Mouse (Mus musculus): Measurements from ENCODE around the gene Fanca. TPM values are rescaled to one million over a fixed set of nuclear protein-coding genes. Genes with fewer than 3 reads are reported as not detected.

Fanca gene
- polyA plus RNA-seq (2015; fragmentation: Nextera tagmentation; extraction: Ambion mirVana) = 14.4 and 14.8 TPM in 2 replicates

GRCm38 (mm10) chr8:123318467-123318911, at the start of gene Fanca:
TSS of gene Fanca (minus strand) at chr8:123318576.
- under 1% methylated on average over 24 of the region's 24 CpGs for WGBS (ENCODE audit: insufficient replicate concordance)
- H3K9me3 ChIP-seq (replicated peaks; ENCODE audit: control insufficient read depth, low read length) = no peaks in the 10 kb centered on the region
- H3K4me1 ChIP-seq (ENCODE audit: control insufficient read depth, low read depth, low read length) = peaks cover 18% of the 10 kb centered on the region
- H3K4me2 ChIP-seq (ENCODE audit: low read depth, low read length) = peak within 1 kb of the TSS; percentile 80
- peak within 1 kb of the TSS; percentile 77 for H3K9ac ChIP-seq (ENCODE audit: low read depth, low read length)
- peak; percentile 100 for ATAC-seq (ENCODE audit: low read depth)
- H3K36me3 ChIP-seq (ENCODE audit: control insufficient read depth, insufficient read depth) = no peaks in the 10 kb centered on the region
- H3K27me3 ChIP-seq (ENCODE audit: control insufficient read depth, insufficient read depth, low read depth, low read length) = no peaks in the 10 kb centered on the region
- peak within 1 kb of the TSS; percentile 86 for H3K4me3 ChIP-seq (ENCODE audit: low read depth, low read length)
- H3K27ac ChIP-seq (ENCODE audit: low read length) = peak within 1 kb of the TSS; percentile 67

- H3K4me1 ChIP-seq (ENCODE audit: control insufficient read depth, low read depth, low read length) = no peaks in the 10 kb centered on the region
- H3K9ac ChIP-seq (ENCODE audit: low read depth, low read length) = no peak overlapping the region
- no peak overlapping the region for H3K4me2 ChIP-seq (ENCODE audit: low read depth, low read length)
- no peaks in the 10 kb centered on the region for H3K27me3 ChIP-seq (ENCODE audit: control insufficient read depth, insufficient read depth, low read depth, low read length)
- 46% methylated on average over 12 of the region's 12 CpGs for WGBS (ENCODE audit: insufficient replicate concordance)
- no peak overlapping the region for H3K4me3 ChIP-seq (ENCODE audit: low read depth, low read length)
- no peaks in the 10 kb centered on the region for H3K9me3 ChIP-seq (replicated peaks; ENCODE audit: control insufficient read depth, low read length)
- peak; percentile 37 for ATAC-seq (ENCODE audit: low read depth)
- H3K36me3 ChIP-seq (ENCODE audit: control insufficient read depth, insufficient read depth) = no peaks in the 10 kb centered on the region
- no peak overlapping the region for H3K27ac ChIP-seq (ENCODE audit: low read length)
These were observed 42.8 kb upstream of the Fanca start for GRCm38 (mm10) chr8:123361082-123361739.

- H3K27me3 ChIP-seq (ENCODE audit: control insufficient read depth, insufficient read depth, low read depth, low read length) = peaks cover 3% of the 10 kb centered on the region; the same call in 1 of the 2 replicates
- H3K27ac ChIP-seq (ENCODE audit: low read length) = no peak overlapping the region
- H3K36me3 ChIP-seq (ENCODE audit: control insufficient read depth, insufficient read depth) = no peaks in the 10 kb centered on the region
- no peak overlapping the region for H3K4me3 ChIP-seq (ENCODE audit: low read depth, low read length)
- H3K4me1 ChIP-seq (ENCODE audit: control insufficient read depth, low read depth, low read length) = no peaks in the 10 kb centered on the region; the same call in 1 of the 2 replicates
- H3K4me2 ChIP-seq (ENCODE audit: low read depth, low read length) = no peak overlapping the region
- no peaks in the 10 kb centered on the region for H3K9me3 ChIP-seq (replicated peaks; ENCODE audit: control insufficient read depth, low read length)
- ATAC-seq (ENCODE audit: low read depth) = no peak
- no peak overlapping the region for H3K9ac ChIP-seq (ENCODE audit: low read depth, low read length)
- 47% methylated on average over 11 of the region's 11 CpGs for WGBS (ENCODE audit: insufficient replicate concordance)
These were observed 34.8 kb upstream of the Fanca start for GRCm38 (mm10) chr8:123353216-123353615.

- Histone ChIP-seq H3K9ac (ENCODE audit: low read depth, low read length) (no peak overlapping the region), H3K27me3 (ENCODE audit: control insufficient read depth, insufficient read depth, low read depth, low read length) (peaks cover 3% of the 10 kb centered on the region; the same call in 1 of the 2 replicates), H3K9me3 (replicated peaks; ENCODE audit: control insufficient read depth, low read length) (no peaks in the 10 kb centered on the region), H3K27ac (ENCODE audit: low read length) (no peak overlapping the region), H3K4me1 (ENCODE audit: control insufficient read depth, low read depth, low read length) (peaks cover 4% of the 10 kb centered on the region), H3K4me3 (ENCODE audit: low read depth, low read length) (no peak overlapping the region), H3K36me3 (ENCODE audit: control insufficient read depth, insufficient read depth) (no peaks in the 10 kb centered on the region), H3K4me2 (ENCODE audit: low read depth, low read length) (no peak overlapping the region)
- peak; percentile 35; the same call in 1 of the 2 replicates for ATAC-seq (ENCODE audit: low read depth)
- WGBS (ENCODE audit: insufficient replicate concordance) = 46% methylated on average over 13 of the region's 13 CpGs
These were observed 34.4 kb upstream of the Fanca start for GRCm38 (mm10) chr8:123352786-123353185.

GRCm38 (mm10) chr8:123352118-123352517, 33.7 kb upstream of the Fanca start:
- no peak overlapping the region for H3K27ac ChIP-seq (ENCODE audit: low read length)
- no peaks in the 10 kb centered on the region for H3K9me3 ChIP-seq (replicated peaks; ENCODE audit: control insufficient read depth, low read length)
- H3K27me3 ChIP-seq (ENCODE audit: control insufficient read depth, insufficient read depth, low read depth, low read length) = peaks cover 3% of the 10 kb centered on the region; the same call in 1 of the 2 replicates
- H3K4me3 ChIP-seq (ENCODE audit: low read depth, low read length) = no peak overlapping the region
- peaks cover 6% of the 10 kb centered on the region for H3K4me1 ChIP-seq (ENCODE audit: control insufficient read depth, low read depth, low read length)
- 66% methylated on average over 12 of the region's 12 CpGs for WGBS (ENCODE audit: insufficient replicate concordance)
- ATAC-seq (ENCODE audit: low read depth) = no peak
- H3K9ac ChIP-seq (ENCODE audit: low read depth, low read length) = no peak overlapping the region
- no peak overlapping the region for H3K4me2 ChIP-seq (ENCODE audit: low read depth, low read length)
- no peaks in the 10 kb centered on the region for H3K36me3 ChIP-seq (ENCODE audit: control insufficient read depth, insufficient read depth)

- Histone ChIP-seq H3K4me2 (ENCODE audit: low read depth, low read length) (no peak overlapping the region), H3K27ac (ENCODE audit: low read length) (no peak overlapping the region), H3K9me3 (replicated peaks; ENCODE audit: control insufficient read depth, low read length) (no peaks in the 10 kb centered on the region), H3K36me3 (ENCODE audit: control insufficient read depth, insufficient read depth) (no peaks in the 10 kb centered on the region), H3K4me3 (ENCODE audit: low read depth, low read length) (no peak overlapping the region), H3K27me3 (ENCODE audit: control insufficient read depth, insufficient read depth, low read depth, low read length) (peaks cover under 1% of the 10 kb centered on the region; the same call in 1 of the 2 replicates), H3K9ac (ENCODE audit: low read depth, low read length) (no peak overlapping the region), H3K4me1 (ENCODE audit: control insufficient read depth, low read depth, low read length) (peaks cover 6% of the 10 kb centered on the region)
- no peak for ATAC-seq (ENCODE audit: low read depth)
- WGBS (ENCODE audit: insufficient replicate concordance) = 71% methylated on average over 4 of the region's 4 CpGs
These were observed 30.7 kb upstream of the Fanca start for GRCm38 (mm10) chr8:123349073-123349472.

GRCm38 (mm10) chr8:123348237-123348843, 30.0 kb upstream of the Fanca start:
- no peaks in the 10 kb centered on the region for H3K9me3 ChIP-seq (replicated peaks; ENCODE audit: control insufficient read depth, low read length)
- no peaks in the 10 kb centered on the region for H3K36me3 ChIP-seq (ENCODE audit: control insufficient read depth, insufficient read depth)
- H3K4me3 ChIP-seq (ENCODE audit: low read depth, low read length) = no peak overlapping the region
- H3K27me3 ChIP-seq (ENCODE audit: control insufficient read depth, insufficient read depth, low read depth, low read length) = no peaks in the 10 kb centered on the region
- H3K4me1 ChIP-seq (ENCODE audit: control insufficient read depth, low read depth, low read length) = peaks cover 6% of the 10 kb centered on the region
- WGBS (ENCODE audit: insufficient replicate concordance) = 59% methylated on average over 9 of the region's 9 CpGs
- no peak overlapping the region for H3K9ac ChIP-seq (ENCODE audit: low read depth, low read length)
- no peak overlapping the region for H3K27ac ChIP-seq (ENCODE audit: low read length)
- ATAC-seq (ENCODE audit: low read depth) = 0 out of 2 replicates have a peak, but pooled peaks have one; percentile 21
- no peak overlapping the region for H3K4me2 ChIP-seq (ENCODE audit: low read depth, low read length)

GRCm38 (mm10) chr8:123347293-123347692, 28.9 kb upstream of the Fanca start:
- H3K4me3 ChIP-seq (ENCODE audit: low read depth, low read length) = no peak overlapping the region
- no peak overlapping the region for H3K4me2 ChIP-seq (ENCODE audit: low read depth, low read length)
- ATAC-seq (ENCODE audit: low read depth) = no peak
- no peaks in the 10 kb centered on the region for H3K9me3 ChIP-seq (replicated peaks; ENCODE audit: control insufficient read depth, low read length)
- peaks cover 6% of the 10 kb centered on the region for H3K4me1 ChIP-seq (ENCODE audit: control insufficient read depth, low read depth, low read length)
- no peak overlapping the region for H3K9ac ChIP-seq (ENCODE audit: low read depth, low read length)
- no peaks in the 10 kb centered on the region for H3K27me3 ChIP-seq (ENCODE audit: control insufficient read depth, insufficient read depth, low read depth, low read length)
- WGBS (ENCODE audit: insufficient replicate concordance) = 40% methylated on average over 2 of the region's 2 CpGs
- H3K27ac ChIP-seq (ENCODE audit: low read length) = no peak overlapping the region
- H3K36me3 ChIP-seq (ENCODE audit: control insufficient read depth, insufficient read depth) = no peaks in the 10 kb centered on the region

- no peak for ATAC-seq (ENCODE audit: low read depth)
- peaks cover 12% of the 10 kb centered on the region for H3K4me1 ChIP-seq (ENCODE audit: control insufficient read depth, low read depth, low read length)
- 61% methylated on average over 6 of the region's 6 CpGs for WGBS (ENCODE audit: insufficient replicate concordance)
- no peak overlapping the region for H3K27ac ChIP-seq (ENCODE audit: low read length)
- H3K9me3 ChIP-seq (replicated peaks; ENCODE audit: control insufficient read depth, low read length) = no peaks in the 10 kb centered on the region
- H3K9ac ChIP-seq (ENCODE audit: low read depth, low read length) = no peak overlapping the region
- H3K4me2 ChIP-seq (ENCODE audit: low read depth, low read length) = no peak overlapping the region
- H3K27me3 ChIP-seq (ENCODE audit: control insufficient read depth, insufficient read depth, low read depth, low read length) = no peaks in the 10 kb centered on the region
- no peaks in the 10 kb centered on the region for H3K36me3 ChIP-seq (ENCODE audit: control insufficient read depth, insufficient read depth)
- no peak overlapping the region for H3K4me3 ChIP-seq (ENCODE audit: low read depth, low read length)
These were observed 27.5 kb upstream of the Fanca start for GRCm38 (mm10) chr8:123345856-123346255.

Measured in liver, embryonic 16.5 days (tissue).